Mouse (Mus musculus): ENCODE results near the gene Kif26b.

GRCm38 (mm10) chr1:178764914-178765313, 236.0 kb downstream of the Kif26b start:
- TF ChIP-seq CTCF (IDR thresholded peaks at IDR 0.05), result no peak
- no peak for TF ChIP-seq EP300 (IDR thresholded peaks at IDR 0.05)
